Mouse (Mus musculus): ENCODE measurements at regions not wholly inside any gene's neighbourhood (a gene's known extent, or its start where the extent isn't known, plus 50 kb on each side); places are given as distances from the start of the nearest gene placed in this dataset.

GRCm38 (mm10) chr2:79086857-79087578 is 168.2 kb upstream of the Itga4 start:
- peaks cover 8% of the 10 kb centered on the region for H3K4me1 ChIP-seq (replicated peaks)
- H3K27me3 ChIP-seq (replicated peaks) = no peaks in the 10 kb centered on the region
- H3K9me3 ChIP-seq (replicated peaks) = 0 out of 2 replicates have a peak, but pooled peaks cover 4% of the 10 kb centered on the region
- H3K4me2 ChIP-seq = peak overlapping the region; percentile 52
- 42% methylated on average over 9 of the region's 9 CpGs for WGBS
- no peaks in the 10 kb centered on the region for H3K36me3 ChIP-seq
- peak overlapping the region; percentile 33 for H3K27ac ChIP-seq (ENCODE audit: poor library complexity, severe bottlenecking)
- peak overlapping the region; percentile 26 for H3K4me3 ChIP-seq
- no peak for ATAC-seq (ENCODE audit: insufficient number of reproducible peaks, low FRiP score)
- H3K9ac ChIP-seq = no peak overlapping the region

GRCm38 (mm10) chr2:79087600-79088205 is 167.5 kb upstream of the Itga4 start:
- Histone ChIP-seq H3K4me1 (replicated peaks) (peaks cover 8% of the 10 kb centered on the region), H3K9me3 (replicated peaks) (0 out of 2 replicates have a peak, but pooled peaks cover 4% of the 10 kb centered on the region), H3K9ac (0 out of 2 replicates have a peak overlapping the region, but pooled peaks have one; percentile 16), H3K4me3 (peak overlapping the region; percentile 26), H3K27ac (ENCODE audit: poor library complexity, severe bottlenecking) (peak overlapping the region; percentile 33; the same call in 1 of the 2 replicates), H3K4me2 (peak overlapping the region; percentile 52), H3K36me3 (no peaks in the 10 kb centered on the region), H3K27me3 (replicated peaks) (no peaks in the 10 kb centered on the region)
- ATAC-seq (ENCODE audit: insufficient number of reproducible peaks, low FRiP score) = no peak
- 58% methylated on average over 9 of the region's 9 CpGs for WGBS

GRCm38 (mm10) chr2:79090273-79090672 is 165.0 kb upstream of the Itga4 start:
- H3K27me3 ChIP-seq (replicated peaks) = no peaks in the 10 kb centered on the region
- H3K9ac ChIP-seq = no peak overlapping the region
- no peaks in the 10 kb centered on the region for H3K36me3 ChIP-seq
- peaks cover 8% of the 10 kb centered on the region for H3K4me1 ChIP-seq (replicated peaks)
- no peak overlapping the region for H3K27ac ChIP-seq (ENCODE audit: poor library complexity, severe bottlenecking)
- WGBS = 93% methylated on average over 2 of the region's 2 CpGs
- no peak overlapping the region for H3K4me3 ChIP-seq
- no peak for ATAC-seq (ENCODE audit: insufficient number of reproducible peaks, low FRiP score)
- H3K4me2 ChIP-seq = no peak overlapping the region
- 0 out of 2 replicates have a peak, but pooled peaks cover 4% of the 10 kb centered on the region for H3K9me3 ChIP-seq (replicated peaks)

DNA sequence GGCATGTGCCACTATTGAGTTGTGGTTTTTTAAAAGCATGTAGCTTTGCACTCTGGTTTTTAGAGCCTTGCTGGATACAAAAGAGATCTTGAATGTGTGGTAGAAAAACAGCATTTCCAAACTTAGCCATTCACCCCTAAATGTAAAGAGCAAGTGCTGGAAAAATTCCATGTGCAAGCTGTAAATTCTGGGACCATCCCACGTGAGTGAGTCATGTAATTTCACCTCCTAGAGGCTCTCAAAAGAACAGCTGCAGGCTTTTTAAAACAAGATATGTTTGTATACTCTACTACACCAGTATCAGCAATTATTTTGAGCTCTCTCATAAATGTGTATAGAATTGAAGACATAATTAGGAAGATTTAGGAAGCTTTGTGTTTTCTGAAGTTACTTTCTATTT is 160.9 kb upstream of the Itga4 start:
- Histone ChIP-seq H3K4me3 (no peak overlapping the region), H3K27me3 (replicated peaks) (no peaks in the 10 kb centered on the region), H3K27ac (ENCODE audit: poor library complexity, severe bottlenecking) (no peak overlapping the region), H3K4me1 (replicated peaks) (no peaks in the 10 kb centered on the region), H3K36me3 (no peaks in the 10 kb centered on the region), H3K9me3 (replicated peaks) (0 out of 2 replicates have a peak, but pooled peaks cover 4% of the 10 kb centered on the region), H3K9ac (no peak overlapping the region), H3K4me2 (no peak overlapping the region)
- 35% methylated on average over 1 of the region's 1 CpGs for WGBS
- no peak for ATAC-seq (ENCODE audit: insufficient number of reproducible peaks, low FRiP score)

GRCm38 (mm10) chr2:79096532-79097251 is 158.5 kb upstream of the Itga4 start:
- no peak overlapping the region for H3K4me2 ChIP-seq
- ATAC-seq (ENCODE audit: insufficient number of reproducible peaks, low FRiP score) = no peak
- no peaks in the 10 kb centered on the region for H3K27me3 ChIP-seq (replicated peaks)
- no peaks in the 10 kb centered on the region for H3K36me3 ChIP-seq
- no peak overlapping the region for H3K9ac ChIP-seq
- H3K4me1 ChIP-seq (replicated peaks) = no peaks in the 10 kb centered on the region
- no peaks in the 10 kb centered on the region for H3K9me3 ChIP-seq (replicated peaks)
- no peak overlapping the region for H3K27ac ChIP-seq (ENCODE audit: poor library complexity, severe bottlenecking)
- WGBS = 81% methylated on average over 3 of the region's 3 CpGs
- H3K4me3 ChIP-seq = no peak overlapping the region

- H3K4me1 ChIP-seq (replicated peaks) = no peaks in the 10 kb centered on the region
- no peaks in the 10 kb centered on the region for H3K9me3 ChIP-seq (replicated peaks)
- H3K9ac ChIP-seq = no peak overlapping the region
- 90% methylated on average over 1 of the region's 1 CpGs for WGBS
- no peaks in the 10 kb centered on the region for H3K36me3 ChIP-seq
- ATAC-seq (ENCODE audit: insufficient number of reproducible peaks, low FRiP score) = no peak
- no peaks in the 10 kb centered on the region for H3K27me3 ChIP-seq (replicated peaks)
- no peak overlapping the region for H3K27ac ChIP-seq (ENCODE audit: poor library complexity, severe bottlenecking)
- H3K4me2 ChIP-seq = no peak overlapping the region
- H3K4me3 ChIP-seq = no peak overlapping the region
These were observed 155.6 kb upstream of the Itga4 start for GRCm38 (mm10) chr2:79099601-79100000.

GRCm38 (mm10) chr2:79111673-79112072 is 143.6 kb upstream of the Itga4 start:
- no peaks in the 10 kb centered on the region for H3K27me3 ChIP-seq (replicated peaks)
- WGBS = 75% methylated on average over 1 of the region's 1 CpGs
- H3K4me3 ChIP-seq = no peak overlapping the region
- no peak overlapping the region for H3K4me2 ChIP-seq
- no peaks in the 10 kb centered on the region for H3K36me3 ChIP-seq
- ATAC-seq (ENCODE audit: insufficient number of reproducible peaks, low FRiP score) = no peak
- H3K27ac ChIP-seq (ENCODE audit: poor library complexity, severe bottlenecking) = no peak overlapping the region
- no peak overlapping the region for H3K9ac ChIP-seq
- H3K9me3 ChIP-seq (replicated peaks) = no peaks in the 10 kb centered on the region
- H3K4me1 ChIP-seq (replicated peaks) = no peaks in the 10 kb centered on the region

DNA sequence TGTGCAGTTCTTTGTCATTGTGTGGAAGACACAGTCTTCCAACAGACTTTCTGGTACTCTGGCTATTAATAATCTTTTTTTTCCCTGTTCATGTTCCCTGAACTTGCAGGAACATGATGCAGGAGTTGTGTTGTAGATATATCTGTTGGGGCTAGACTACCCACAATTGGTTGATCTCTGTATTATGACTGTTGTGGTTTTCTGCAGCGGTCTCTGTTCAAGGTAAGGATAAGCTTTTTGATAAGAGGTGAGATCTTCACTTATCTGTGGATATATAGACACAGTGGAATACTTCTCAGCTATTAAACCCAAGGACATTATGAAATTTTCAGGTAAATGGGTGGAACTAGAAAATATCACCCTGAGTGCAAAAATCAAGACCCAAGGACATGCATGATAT is 143.2 kb upstream of the Itga4 start:
- H3K4me3 ChIP-seq = no peak overlapping the region
- no peaks in the 10 kb centered on the region for H3K27me3 ChIP-seq (replicated peaks)
- H3K4me2 ChIP-seq = no peak overlapping the region
- WGBS = 74% methylated on average over 1 of the region's 1 CpGs
- no peak for ATAC-seq (ENCODE audit: insufficient number of reproducible peaks, low FRiP score)
- no peaks in the 10 kb centered on the region for H3K36me3 ChIP-seq
- no peaks in the 10 kb centered on the region for H3K9me3 ChIP-seq (replicated peaks)
- H3K9ac ChIP-seq = no peak overlapping the region
- no peak overlapping the region for H3K27ac ChIP-seq (ENCODE audit: poor library complexity, severe bottlenecking)
- H3K4me1 ChIP-seq (replicated peaks) = no peaks in the 10 kb centered on the region

- ATAC-seq (ENCODE audit: insufficient number of reproducible peaks, low FRiP score) = no peak
- no peak overlapping the region for H3K4me3 ChIP-seq
- no peak overlapping the region for H3K9ac ChIP-seq
- 86% methylated on average over 6 of the region's 6 CpGs for WGBS
- no peaks in the 10 kb centered on the region for H3K9me3 ChIP-seq (replicated peaks)
- H3K27ac ChIP-seq (ENCODE audit: poor library complexity, severe bottlenecking) = no peak overlapping the region
- no peaks in the 10 kb centered on the region for H3K36me3 ChIP-seq
- H3K4me1 ChIP-seq (replicated peaks) = no peaks in the 10 kb centered on the region
- no peaks in the 10 kb centered on the region for H3K27me3 ChIP-seq (replicated peaks)
- H3K4me2 ChIP-seq = no peak overlapping the region
These were observed 134.4 kb upstream of the Itga4 start for GRCm38 (mm10) chr2:79120610-79121345.

DNA sequence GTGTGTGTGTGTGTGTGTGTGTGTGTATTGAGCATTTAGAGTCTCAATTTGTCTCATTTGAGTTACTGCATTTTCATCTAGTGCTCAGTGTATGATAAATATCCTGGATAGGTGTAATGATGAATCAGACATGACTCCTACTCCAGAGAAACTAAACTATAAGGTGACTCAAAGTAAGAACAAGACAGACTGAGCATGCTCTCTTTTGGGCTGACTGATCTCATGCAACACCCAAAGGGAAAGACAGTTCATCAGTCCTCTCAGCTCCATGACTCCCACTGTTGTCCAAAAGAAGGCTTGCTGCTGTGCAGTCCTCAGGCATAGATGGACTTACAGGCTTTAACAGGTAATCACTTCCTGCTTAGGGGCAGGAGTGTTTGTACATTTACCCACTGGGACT is 132.7 kb upstream of the Itga4 start:
- Histone ChIP-seq H3K27ac (ENCODE audit: poor library complexity, severe bottlenecking) (no peak overlapping the region), H3K4me2 (no peak overlapping the region), H3K4me3 (no peak overlapping the region), H3K36me3 (no peaks in the 10 kb centered on the region), H3K9ac (no peak overlapping the region), H3K4me1 (replicated peaks) (no peaks in the 10 kb centered on the region; the same call in 1 of the 2 replicates), H3K9me3 (replicated peaks) (no peaks in the 10 kb centered on the region), H3K27me3 (replicated peaks) (no peaks in the 10 kb centered on the region)
- no peak for ATAC-seq (ENCODE audit: insufficient number of reproducible peaks, low FRiP score)

Measured in heart, embryonic 12.5 days (tissue).